Mouse (Mus musculus) small intestine, adult 2 months (tissue): ENCODE data around the gene Ahnak2. TPM values are rescaled to one million over a fixed set of nuclear protein-coding genes. Genes with fewer than 3 reads are reported as not detected.
"Not testable (repeated sequence)": the region's sequence is repeated elsewhere in the genome, so short reads cannot be mapped to it uniquely, and the experiment has no call there.

Experiments used
- H3K27ac ChIP-seq: fragments of 200-500 bp; 2 replicates; pipeline ENCODE4 v1.5.1; 2012; ENCODE audit warnings: low read depth, low read length, control low read depth, inconsistent platforms; ENCODE audit not compliant: insufficient read depth
- H3K27me3 ChIP-seq: fragments of 200-500 bp; 2 replicates; pipeline ENCODE4 v1.6.1; 2012; ENCODE audit warnings: mild to moderate bottlenecking, moderate library complexity, low read length, inconsistent platforms; ENCODE audit not compliant: control insufficient read depth, insufficient read depth
- H3K36me3 ChIP-seq: fragments of 200-500 bp; 2 replicates; pipeline ENCODE4 v1.6.1; 2012; ENCODE audit warnings: mild to moderate bottlenecking, low read length, control low read depth, inconsistent platforms; ENCODE audit not compliant: control insufficient read depth, insufficient read depth
- H3K4me1 ChIP-seq: fragments of 200-500 bp; 2 replicates; pipeline ENCODE4 v1.6.1; 2012; ENCODE audit warnings: low read length, inconsistent platforms, mixed read lengths; ENCODE audit not compliant: control insufficient read depth, insufficient read depth, insufficient read length
- H3K4me3 ChIP-seq: fragments of 200-500 bp; 2 replicates; pipeline ENCODE4 v1.5.1; 2012; ENCODE audit warnings: low read depth, mild to moderate bottlenecking, control low read depth, inconsistent platforms, low read length, moderate library complexity
- CTCF ChIP-seq: fragments of 200-500 bp; IDR thresholded peaks from 2 replicates; pipeline ENCODE4 v1.5.1; 2012; ENCODE audit warnings: low read depth, mild to moderate bottlenecking, control low read depth, inconsistent platforms, low read length, moderate library complexity, mixed read lengths; ENCODE audit not compliant: insufficient replicate concordance, insufficient read length; ENCODE audit errors: extremely low read depth
- POLR2A ChIP-seq: fragments of 200-500 bp; IDR thresholded peaks from 2 replicates; pipeline ENCODE4 v1.6.1; 2012; ENCODE audit warnings: low read depth, mild to moderate bottlenecking, control low read depth, inconsistent platforms, low read length, moderate library complexity
- WGBS: fragments of 180-500 bp; shearing (Covaris S2); methylation state at CpG from one replicate; pipeline ENCODE4 v1.1.7; 2018; 5-methylcytosine and 5-hydroxymethylcytosine counted together
- polyA plus RNA-seq: library from polyadenylated mRNA; depleted of rRNA; stranded (reverse); fragments of >200 nt; gene quantifications from 2 replicates; pipeline ENCODE4 v1.2.3, GENCODE M21; 2012

Ahnak2 gene
- polyA plus RNA-seq, 1 experiment: 1.4 TPM

DNA sequence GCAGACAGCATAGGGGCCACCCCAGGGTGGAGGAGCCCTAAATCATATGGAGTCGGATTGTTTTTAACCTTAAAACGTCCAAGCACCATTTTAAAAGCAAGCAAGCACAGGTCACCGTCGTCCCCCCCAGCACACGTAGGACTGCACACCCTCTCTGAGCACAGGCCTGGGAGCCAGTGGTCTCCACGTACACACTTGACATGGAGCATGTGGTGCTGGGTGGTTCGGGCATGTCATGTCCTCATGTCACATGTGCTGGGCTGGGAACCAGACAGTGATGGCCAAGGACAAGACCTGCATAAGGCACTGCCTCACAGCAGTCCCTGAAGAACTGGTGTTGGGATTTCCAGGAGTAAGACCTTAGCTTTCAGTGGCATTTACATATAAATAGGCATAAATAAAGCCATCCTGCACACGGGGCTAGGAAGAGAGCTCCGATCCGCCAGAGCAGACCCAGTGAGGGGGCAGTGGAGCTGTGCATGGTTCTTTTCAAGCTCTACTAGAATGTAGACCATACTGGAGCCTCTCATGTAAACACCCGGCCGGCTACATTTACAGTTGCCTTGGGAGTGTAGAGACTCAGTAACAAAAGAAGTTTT is 18.0 kb upstream of the Ahnak2 start:
- H3K36me3 ChIP-seq: peaks cover 24% of the 10 kb centered on the region
- H3K4me3 ChIP-seq: no peak overlapping the region
- H3K27ac ChIP-seq: no peak overlapping the region
- TF ChIP-seq CTCF (no peak), POLR2A (no peak)
- peaks cover 7% of the 10 kb centered on the region for H3K4me1 ChIP-seq
- H3K27me3 ChIP-seq: no peaks in the 10 kb centered on the region
- WGBS: 83% methylated on average over 12 of the region's 12 CpGs

DNA sequence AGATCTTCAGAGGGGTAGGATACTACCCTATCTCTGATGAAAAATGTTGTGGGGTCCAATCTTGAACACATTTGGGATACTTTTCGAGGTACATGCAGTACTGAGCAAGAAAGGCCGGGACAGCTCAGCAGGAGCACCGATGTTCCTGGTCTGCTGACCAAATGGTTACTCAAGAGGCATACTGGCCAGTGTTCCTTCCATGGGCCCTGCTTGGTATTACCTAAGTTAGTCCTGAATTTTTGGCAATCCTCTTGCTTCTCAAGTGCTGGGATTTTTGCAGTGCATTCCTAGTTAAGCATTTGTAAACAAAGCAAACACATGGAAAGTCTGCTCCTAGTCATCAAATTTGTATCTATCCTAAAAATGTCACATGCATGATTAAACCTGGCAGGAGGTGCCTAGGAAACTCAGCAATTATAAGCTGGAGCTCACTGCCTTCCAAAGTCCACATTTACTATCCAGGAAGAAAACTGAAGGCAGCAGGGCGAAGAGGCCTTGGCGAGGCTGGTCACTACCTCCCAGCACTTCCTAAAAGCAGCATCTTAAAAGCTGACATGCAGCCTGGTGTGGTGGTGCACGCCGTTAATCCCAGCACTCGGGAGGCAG is 16.7 kb upstream of the Ahnak2 start:
- WGBS: 49% methylated on average over 8 of the region's 8 CpGs
- TF ChIP-seq POLR2A (no peak), CTCF (no peak)
- peak overlapping the region; percentile 6; the same call in 1 of the 2 replicates for H3K27ac ChIP-seq
- no peaks in the 10 kb centered on the region for H3K27me3 ChIP-seq
- H3K36me3 ChIP-seq: peaks cover 24% of the 10 kb centered on the region
- no peak overlapping the region for H3K4me3 ChIP-seq
- H3K4me1 ChIP-seq: peaks cover 7% of the 10 kb centered on the region

- H3K36me3 ChIP-seq: peaks cover 20% of the 10 kb centered on the region
- 82% methylated on average over 7 of the region's 7 CpGs for WGBS
- H3K27me3 ChIP-seq, H3K4me1 ChIP-seq, H3K4me3 ChIP-seq, H3K27ac ChIP-seq: not testable (repeated sequence)
Observed at GRCm38 (mm10) chr12:112816866-112817265, 14.4 kb upstream of the Ahnak2 start.

DNA sequence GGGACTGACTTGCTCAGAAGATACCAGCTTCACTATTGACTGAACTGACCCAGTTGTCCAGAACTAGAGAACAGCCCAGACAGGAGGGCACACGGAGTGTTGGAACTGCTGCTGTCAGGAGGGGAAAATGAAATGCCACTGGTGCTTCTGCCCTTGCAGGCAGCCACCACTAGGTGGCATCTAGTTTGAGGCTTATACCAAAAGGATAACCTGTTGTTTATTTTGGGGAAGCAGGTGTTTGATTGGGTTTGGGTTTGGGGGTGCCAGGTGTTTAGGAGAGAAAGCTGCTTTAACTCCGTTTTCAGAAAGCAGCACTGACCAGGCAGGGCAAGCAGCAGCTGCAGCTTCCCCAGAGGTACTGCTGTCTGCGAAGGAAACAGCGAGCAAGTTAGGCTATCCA is 13.8 kb upstream of the Ahnak2 start:
- peaks cover 14% of the 10 kb centered on the region for H3K36me3 ChIP-seq

GRCm38 (mm10) chr12:112814682-112815470 is 12.4 kb upstream of the Ahnak2 start:
- Histone ChIP-seq H3K27me3 (no peaks in the 10 kb centered on the region), H3K36me3 (peaks cover 4% of the 10 kb centered on the region), H3K4me3 (no peak overlapping the region), H3K27ac (no peak overlapping the region), H3K4me1 (no peaks in the 10 kb centered on the region)
- WGBS: 86% methylated on average over 14 of the region's 14 CpGs
- TF ChIP-seq CTCF: no peak
- no peak for TF ChIP-seq POLR2A

More for the DNA sequence above, 13.8 kb upstream of the Ahnak2 start:
- Histone ChIP-seq H3K27ac (no peak overlapping the region), H3K27me3 (no peaks in the 10 kb centered on the region), H3K4me1 (no peaks in the 10 kb centered on the region), H3K4me3 (no peak overlapping the region)
- TF ChIP-seq CTCF (peak; percentile 79; the same call in 1 of the 2 replicates), POLR2A (no peak)
- WGBS: 57% methylated on average over 4 of the region's 4 CpGs

GRCm38 (mm10) chr12:112813370-112813769 is 10.9 kb upstream of the Ahnak2 start:
- H3K27ac ChIP-seq: no peak overlapping the region
- H3K36me3 ChIP-seq: peaks cover 1% of the 10 kb centered on the region
- no peak for TF ChIP-seq CTCF
- no peak for TF ChIP-seq POLR2A
- H3K27me3 ChIP-seq: 0 out of 2 replicates have a peak, but pooled peaks cover 4% of the 10 kb centered on the region
- WGBS: 92% methylated on average over 7 of the region's 7 CpGs
- H3K4me3 ChIP-seq: no peak overlapping the region
- peaks cover 9% of the 10 kb centered on the region for H3K4me1 ChIP-seq
